Comparison of ENCODE assay signal across 8 mouse cellular contexts in genomic region chr10:79918231-79919078, GRCm38 (mm10). TPM values are rescaled to one million over a fixed set of nuclear protein-coding genes. Genes with fewer than 3 reads are reported as not detected.
DNase-seq lines count a peak whose midpoint lies in the region; ATAC-seq lines count a peak whose summit lies in the region.

No protein-coding gene starts in this region.

- H3K9ac ChIP-seq in heart, embryonic 12.5 days = 0 out of 2 replicates have a peak overlapping the region, but pooled peaks have one; percentile 17
- H3K9ac ChIP-seq in intestine, embryonic 16.5 days (ENCODE audit: low read depth, low read length) = peak overlapping the region; percentile 41
- H3K9ac ChIP-seq in midbrain, embryonic 15.5 days = no peak overlapping the region

- peak overlapping the region; percentile 35 for H3K4me3 ChIP-seq in heart, embryonic 12.5 days
- peak overlapping the region; percentile 23 for H3K4me3 ChIP-seq in intestine, embryonic 16.5 days (ENCODE audit: low read length)
- peak overlapping the region; percentile 1; the same call in 1 of the 2 replicates for H3K4me3 ChIP-seq in midbrain, embryonic 15.5 days

- WGBS in heart, embryonic 12.5 days = 9% methylated on average over 35 of the region's 35 CpGs
- WGBS in intestine, embryonic 16.5 days = 17% methylated on average over 35 of the region's 35 CpGs
- 6% methylated on average over 34 of the region's 35 CpGs for WGBS in midbrain, embryonic 15.5 days

- peak overlapping the region; percentile 60 for H3K4me2 ChIP-seq in heart, embryonic 12.5 days
- H3K4me2 ChIP-seq in intestine, embryonic 16.5 days (ENCODE audit: low read depth, low read length) = peak overlapping the region; percentile 26
- H3K4me2 ChIP-seq in midbrain, embryonic 15.5 days = peak overlapping the region; percentile 8; the same call in 1 of the 2 replicates

- peaks cover 63% of the 10 kb centered on the region for H3K27me3 ChIP-seq in heart, embryonic 12.5 days (replicated peaks)
- H3K27me3 ChIP-seq in intestine, embryonic 16.5 days (replicated peaks; ENCODE audit: control insufficient read depth, insufficient read depth, low read length) = peaks cover 48% of the 10 kb centered on the region
- peaks cover 60% of the 10 kb centered on the region for H3K27me3 ChIP-seq in midbrain, embryonic 15.5 days (replicated peaks)

- H3K36me3 ChIP-seq in heart, embryonic 12.5 days = no peaks in the 10 kb centered on the region
- H3K36me3 ChIP-seq in intestine, embryonic 16.5 days (ENCODE audit: control insufficient read depth, insufficient read depth, low read length) = no peaks in the 10 kb centered on the region
- H3K36me3 ChIP-seq in midbrain, embryonic 15.5 days (replicated peaks) = no peaks in the 10 kb centered on the region

- H3K4me1 ChIP-seq in heart, embryonic 12.5 days (replicated peaks) = peaks cover 61% of the 10 kb centered on the region
- H3K4me1 ChIP-seq in intestine, embryonic 16.5 days (ENCODE audit: control insufficient read depth, insufficient read depth, low read length) = peaks cover 55% of the 10 kb centered on the region
- H3K4me1 ChIP-seq in midbrain, embryonic 15.5 days = peaks cover 53% of the 10 kb centered on the region

- H3K9me3 ChIP-seq in heart, embryonic 12.5 days (replicated peaks) = no peaks in the 10 kb centered on the region
- H3K9me3 ChIP-seq in intestine, embryonic 16.5 days (ENCODE audit: control insufficient read depth, low read length) = no peaks in the 10 kb centered on the region
- no peaks in the 10 kb centered on the region for H3K9me3 ChIP-seq in midbrain, embryonic 15.5 days

- ATAC-seq in heart, embryonic 12.5 days (ENCODE audit: insufficient number of reproducible peaks, low FRiP score) = no peak
- ATAC-seq in intestine, embryonic 16.5 days = no peak
- no peak for ATAC-seq in midbrain, embryonic 15.5 days (replicated peaks)

- no peak overlapping the region for H3K27ac ChIP-seq in heart, embryonic 12.5 days (ENCODE audit: poor library complexity, severe bottlenecking)
- no peak overlapping the region for H3K27ac ChIP-seq in intestine, embryonic 16.5 days (ENCODE audit: low read length)
- H3K27ac ChIP-seq in midbrain, embryonic 15.5 days = no peak overlapping the region

- no peak for DNase-seq in heart, adult 8-10 months (ENCODE audit: low spot score)
- peak; percentile 59 for DNase-seq in cerebellum, adult 9-10 months
- DNase-seq in spleen, postnatal 4 days (ENCODE audit: low spot score in 2 of 2) = no peak
- DNase-seq in embryo, embryonic 10 days (ENCODE audit: low spot score) = no peak
- DNase-seq in right cerebral cortex, postnatal 4 days = no peak

RNA-seq across cellular contexts. Expression of gene Kiss1r, which starts 1.7 kb away (rescaled TPM):
- 0.45 and 0.55 TPM in 2 replicates for polyA plus RNA-seq in heart, embryonic 12.5 days (2016; fragmentation: Nextera tagmentation; extraction: Ambion mirVana)
- total RNA-seq in heart, adult 8-10 months (2022) = under 1 TPM; 0.28 to 0.62 (median 0.32) TPM
- polyA plus RNA-seq in intestine, embryonic 16.5 days (2015; fragmentation: Nextera tagmentation; extraction: Ambion mirVana) = 0.68 and 0.69 TPM in 2 replicates
- 3.1 and 3.3 TPM in 2 replicates for polyA plus RNA-seq in midbrain, embryonic 15.5 days (2015; fragmentation: Nextera tagmentation; extraction: Ambion mirVana)

RNA-seq across cellular contexts. Expression of gene R3hdm4, which starts 2.6 kb away (rescaled TPM):
- polyA plus RNA-seq in heart, embryonic 12.5 days (2016; fragmentation: Nextera tagmentation; extraction: Ambion mirVana) = 92.8 and 97.3 TPM in 2 replicates
- total RNA-seq in heart, adult 8-10 months (2022) = 10 to 100 TPM; 75.2 to 85.9 (median 81.0) TPM
- polyA plus RNA-seq in intestine, embryonic 16.5 days (2015; fragmentation: Nextera tagmentation; extraction: Ambion mirVana) = 105 and 116 TPM in 2 replicates
- 292 and 296 TPM in 2 replicates for polyA plus RNA-seq in midbrain, embryonic 15.5 days (2015; fragmentation: Nextera tagmentation; extraction: Ambion mirVana)

RNA-seq across cellular contexts. Expression of gene Gm26602, which starts 7.8 kb away (rescaled TPM):
- polyA plus RNA-seq in heart, embryonic 12.5 days (2016; fragmentation: Nextera tagmentation; extraction: Ambion mirVana) = 16.8 and 19.3 TPM in 2 replicates
- total RNA-seq in heart, adult 8-10 months (2022) = not detected
- polyA plus RNA-seq in intestine, embryonic 16.5 days (2015; fragmentation: Nextera tagmentation; extraction: Ambion mirVana) = 2.1 and 7.8 TPM in 2 replicates
- polyA plus RNA-seq in midbrain, embryonic 15.5 days (2015; fragmentation: Nextera tagmentation; extraction: Ambion mirVana) = not detected in 2 replicates

RNA-seq across cellular contexts. Expression of gene Arid3a, which starts 8.4 kb away (rescaled TPM):
- 6.3 and 8.3 TPM in 2 replicates for polyA plus RNA-seq in heart, embryonic 12.5 days (2016; fragmentation: Nextera tagmentation; extraction: Ambion mirVana)
- 1 to 10 TPM; 1.2 to 1.7 (median 1.3) TPM for total RNA-seq in heart, adult 8-10 months (2022)
- 19.4 and 22.1 TPM in 2 replicates for polyA plus RNA-seq in intestine, embryonic 16.5 days (2015; fragmentation: Nextera tagmentation; extraction: Ambion mirVana)
- 2.9 and 4.7 TPM in 2 replicates for polyA plus RNA-seq in midbrain, embryonic 15.5 days (2015; fragmentation: Nextera tagmentation; extraction: Ambion mirVana)

RNA-seq across cellular contexts. Expression of gene Med16, which starts 9.7 kb away (rescaled TPM):
- 48.3 and 50.1 TPM in 2 replicates for polyA plus RNA-seq in heart, embryonic 12.5 days (2016; fragmentation: Nextera tagmentation; extraction: Ambion mirVana)
- 10 to 100 TPM; 48.5 to 65.2 (median 53.3) TPM for total RNA-seq in heart, adult 8-10 months (2022)
- 34.1 and 37.2 TPM in 2 replicates for polyA plus RNA-seq in intestine, embryonic 16.5 days (2015; fragmentation: Nextera tagmentation; extraction: Ambion mirVana)
- 64.5 and 66.5 TPM in 2 replicates for polyA plus RNA-seq in midbrain, embryonic 15.5 days (2015; fragmentation: Nextera tagmentation; extraction: Ambion mirVana)

Comparison
In these comparisons a context has a peak if more than half of its experiments do, and no peak if none do; other contexts are left out.
1. H3K4me2 ChIP-seq: peak in every context shown above with its lines; median percentile 60 in heart, embryonic 12.5 days; 26 in intestine, embryonic 16.5 days; 8 in midbrain, embryonic 15.5 days.